Mouse (Mus musculus) ES-Bruce4 (cell line): ENCODE measurements around the gene Mycbp2.

Experiments
- CTCF ChIP-seq: IDR thresholded peaks from one replicate; pipeline ENCODE4 v1.8.1; 2011; ENCODE audit warnings: low read depth, low read length
- EP300 ChIP-seq: IDR thresholded peaks from 2 replicates; pipeline ENCODE4 v1.6.1; 2011; ENCODE audit warnings: low read depth, low read length; ENCODE audit not compliant: insufficient read depth
- POLR2A ChIP-seq: IDR thresholded peaks from one replicate; pipeline ENCODE4 v1.8.1; 2011; ENCODE audit warnings: low read length; ENCODE audit not compliant: insufficient read depth

- TF ChIP-seq EP300 (no peak), CTCF (no peak), POLR2A (no peak)
These were observed 183.7 kb downstream of the Mycbp2 start for GRCm38 (mm10) chr14:103162923-103163322.
